Mouse (Mus musculus): ENCODE measurements at regions not wholly inside any gene's neighbourhood (a gene's known extent, or its start where the extent isn't known, plus 50 kb on each side); places are given as distances from the start of the nearest gene placed in this dataset.

GRCm38 (mm10) chr2:170218230-170219044 lies 70.5 kb upstream of the Zfp217 start:
- peak; percentile 61 to 86 for DNase-seq

GRCm38 (mm10) chr2:170216311-170216710 lies 68.4 kb upstream of the Zfp217 start:
- DNase-seq = no peak

- peak; percentile 95 to 96 for DNase-seq
Measured at GRCm38 (mm10) chr2:170209121-170209520, 61.2 kb upstream of the Zfp217 start.

GRCm38 (mm10) chr2:170207878-170208277 lies 60.0 kb upstream of the Zfp217 start:
- DNase-seq = peak in 1 of 2 experiments; percentile 52

GRCm38 (mm10) chr2:170207395-170207794 lies 59.5 kb upstream of the Zfp217 start:
- DNase-seq = no peak

GRCm38 (mm10) chr2:170206870-170207269 lies 59.0 kb upstream of the Zfp217 start:
- DNase-seq = no peak

- peak in 1 of 2 experiments; percentile 31 for DNase-seq
Measured at GRCm38 (mm10) chr2:170206442-170206754, 58.5 kb upstream of the Zfp217 start.

GRCm38 (mm10) chr2:170205591-170206441 lies 57.9 kb upstream of the Zfp217 start:
- peak; percentile 39 to 56 for DNase-seq

- DNase-seq = peak in 1 of 2 experiments; percentile 31
Measured at GRCm38 (mm10) chr2:170204768-170205514, 57.0 kb upstream of the Zfp217 start.

GRCm38 (mm10) chr2:170203496-170203895 lies 55.6 kb upstream of the Zfp217 start:
- no peak for DNase-seq

GRCm38 (mm10) chr2:170201816-170202371 lies 54.0 kb upstream of the Zfp217 start:
- DNase-seq = no peak
